Mouse (Mus musculus): ENCODE results near the gene Aspn. TPM values are rescaled to one million over a fixed set of nuclear protein-coding genes. Genes with fewer than 3 reads are reported as not detected.

The Aspn gene
- total RNA-seq (2021), result 10 to 100 TPM; 13.8 to 16.7 TPM
- 4.3 and 12.0 TPM in 2 replicates for polyA plus RNA-seq (2012; rRNA removed)
- long read RNA-seq, transcript Aspn-201 (8 exons, 2,310 nt), result major isoform, 21 of 21 reads
- long read RNA-seq, partial matches to known transcripts, result 0 of 21 reads
- long read RNA-seq, other reads (novel, unspliced or antisense), result 0 of 21 reads

- TF ChIP-seq EP300 (IDR thresholded peaks at IDR 0.05; ENCODE audit: insufficient read depth, low read depth, low read length) (no peak), POLR2A (IDR thresholded peaks at IDR 0.05; ENCODE audit: insufficient read depth, low read depth, low read length) (peak; percentile 43; the same call in 1 of the 2 replicates)
- no peak for DNase-seq
- intact Hi-C loops (cut with DNase I), result loop anchor here (5.0 kb wide), 1 partner anchor 38 kb away; the partner anchor contains the start of gene Omd
- peak within 1 kb of the TSS; percentile 31 for H3K4me3 ChIP-seq
- no peaks in the 10 kb centered on the region for H3K27me3 ChIP-seq (ENCODE audit: control insufficient read depth, insufficient read depth, low read length)
- no peak within 1 kb of the TSS for H3K9ac ChIP-seq (ENCODE audit: low read depth, low read length)
- peaks cover 2% of the 10 kb centered on the region; the same call in 1 of the 2 replicates for H3K36me3 ChIP-seq (ENCODE audit: control insufficient read depth, insufficient read depth, low read length)
- WGBS, result 67% methylated on average over 3 of the region's 3 CpGs
- peak within 1 kb of the TSS; percentile 66 for H3K27ac ChIP-seq
- H3K4me1 ChIP-seq (ENCODE audit: control insufficient read depth, insufficient read depth, low read length), result peaks cover 5% of the 10 kb centered on the region
- no peaks in the 10 kb centered on the region for H3K79me2 ChIP-seq (replicated peaks; ENCODE audit: control insufficient read depth, insufficient read depth, low read length)
Observed at GRCm38 (mm10) chr13:49544279-49544678, at the start of gene Aspn. Aspn (plus strand) TSS chr13:49544443.

GRCm38 (mm10) chr13:49504510-49504909, 39.7 kb upstream of the Aspn start, which contains the start of gene Ecm2:
Ecm2 (plus strand) TSS chr13:49504810.
- Histone ChIP-seq H3K9ac (ENCODE audit: low read depth, low read length) (peak within 1 kb of the TSS; percentile 69), H3K27ac (peak within 1 kb of the TSS; percentile 93), H3K27me3 (ENCODE audit: control insufficient read depth, insufficient read depth, low read length) (no peaks in the 10 kb centered on the region), H3K36me3 (ENCODE audit: control insufficient read depth, insufficient read depth, low read length) (peaks cover 19% of the 10 kb centered on the region), H3K4me1 (ENCODE audit: control insufficient read depth, insufficient read depth, low read length) (peaks cover 10% of the 10 kb centered on the region), H3K4me3 (peak within 1 kb of the TSS; percentile 50), H3K79me2 (replicated peaks; ENCODE audit: control insufficient read depth, insufficient read depth, low read length) (no peaks in the 10 kb centered on the region)
- DNase-seq, result no peak
- intact Hi-C loops (cut with DNase I), result loop anchor here (10.0 kb wide), 1 partner anchor 140 kb away; no protein-coding TSS in a partner anchor
- TF ChIP-seq CTCF (IDR thresholded peaks at IDR 0.05) (no peak), POLR2A (IDR thresholded peaks at IDR 0.05; ENCODE audit: insufficient read depth, low read depth, low read length) (peak; percentile 46; the same call in 1 of the 2 replicates)
- 23% methylated on average over 4 of the region's 4 CpGs for WGBS

GRCm38 (mm10) chr13:49505776-49506175, 38.5 kb upstream of the Aspn start:
- Histone ChIP-seq H3K27ac (peak overlapping the region; percentile 93), H3K36me3 (ENCODE audit: control insufficient read depth, insufficient read depth, low read length) (peaks cover 19% of the 10 kb centered on the region), H3K4me3 (peak overlapping the region; percentile 50), H3K9ac (ENCODE audit: low read depth, low read length) (peak overlapping the region; percentile 69), H3K27me3 (ENCODE audit: control insufficient read depth, insufficient read depth, low read length) (no peaks in the 10 kb centered on the region), H3K79me2 (replicated peaks; ENCODE audit: control insufficient read depth, insufficient read depth, low read length) (no peaks in the 10 kb centered on the region), H3K4me1 (ENCODE audit: control insufficient read depth, insufficient read depth, low read length) (peaks cover 10% of the 10 kb centered on the region)
- TF ChIP-seq POLR2A (IDR thresholded peaks at IDR 0.05; ENCODE audit: insufficient read depth, low read depth, low read length) (no peak), CTCF (IDR thresholded peaks at IDR 0.05) (no peak), EP300 (IDR thresholded peaks at IDR 0.05; ENCODE audit: insufficient read depth, low read depth, low read length) (no peak)
- intact Hi-C loops (cut with DNase I), result loop anchor here (2.0 to 10.0 kb wide), 3 partner anchors 25 to 141 kb away; no protein-coding TSS in a partner anchor
- DNase-seq, result peak in 1 of 2 experiments; percentile 20
- 37% methylated on average over 4 of the region's 4 CpGs for WGBS

- TF ChIP-seq POLR2A (IDR thresholded peaks at IDR 0.05; ENCODE audit: insufficient read depth, low read depth, low read length), result peak; percentile 42; the same call in 1 of the 2 replicates
- TF ChIP-seq EP300 (IDR thresholded peaks at IDR 0.05; ENCODE audit: insufficient read depth, low read depth, low read length), result no peak
- H3K4me1 ChIP-seq (ENCODE audit: control insufficient read depth, insufficient read depth, low read length), result peaks cover 10% of the 10 kb centered on the region
- intact Hi-C loops (cut with DNase I), result loop anchor here (2.0 to 10.0 kb wide), 3 partner anchors 26 to 142 kb away; no protein-coding TSS in a partner anchor
- peak overlapping the region; percentile 9; the same call in 1 of the 2 replicates for H3K4me3 ChIP-seq
- H3K79me2 ChIP-seq (replicated peaks; ENCODE audit: control insufficient read depth, insufficient read depth, low read length), result no peaks in the 10 kb centered on the region
- no peak overlapping the region for H3K9ac ChIP-seq (ENCODE audit: low read depth, low read length)
- WGBS, result 23% methylated on average over 3 of the region's 3 CpGs
- no peaks in the 10 kb centered on the region for H3K27me3 ChIP-seq (ENCODE audit: control insufficient read depth, insufficient read depth, low read length)
- H3K36me3 ChIP-seq (ENCODE audit: control insufficient read depth, insufficient read depth, low read length), result peaks cover 19% of the 10 kb centered on the region
- peak in 1 of 2 experiments; percentile 21 for DNase-seq
- H3K27ac ChIP-seq, result peak overlapping the region; percentile 93
Observed at GRCm38 (mm10) chr13:49507176-49507575, 37.1 kb upstream of the Aspn start.

- no peaks in the 10 kb centered on the region for H3K27me3 ChIP-seq (ENCODE audit: control insufficient read depth, insufficient read depth, low read length)
- peaks cover 7% of the 10 kb centered on the region for H3K4me1 ChIP-seq (ENCODE audit: control insufficient read depth, insufficient read depth, low read length)
- no peaks in the 10 kb centered on the region for H3K79me2 ChIP-seq (replicated peaks; ENCODE audit: control insufficient read depth, insufficient read depth, low read length)
- no peak overlapping the region for H3K27ac ChIP-seq
- H3K9ac ChIP-seq (ENCODE audit: low read depth, low read length), result no peak overlapping the region
- WGBS, result 51% methylated on average over 2 of the region's 2 CpGs
- TF ChIP-seq EP300 (IDR thresholded peaks at IDR 0.05; ENCODE audit: insufficient read depth, low read depth, low read length) (no peak), POLR2A (IDR thresholded peaks at IDR 0.05; ENCODE audit: insufficient read depth, low read depth, low read length) (no peak), CTCF (IDR thresholded peaks at IDR 0.05) (no peak)
- intact Hi-C loops (cut with DNase I), result loop anchor here (10.0 kb wide), 1 partner anchor 64 kb away; no protein-coding TSS in a partner anchor
- no peak overlapping the region for H3K4me3 ChIP-seq
- no peak for DNase-seq
- peaks cover 15% of the 10 kb centered on the region for H3K36me3 ChIP-seq (ENCODE audit: control insufficient read depth, insufficient read depth, low read length)
Observed at GRCm38 (mm10) chr13:49518761-49519160, 25.5 kb upstream of the Aspn start.

- intact Hi-C loops (cut with DNase I), result no loop called here
- Histone ChIP-seq H3K4me1 (ENCODE audit: control insufficient read depth, insufficient read depth, low read length) (no peaks in the 10 kb centered on the region), H3K27ac (no peak overlapping the region), H3K27me3 (ENCODE audit: control insufficient read depth, insufficient read depth, low read length) (no peaks in the 10 kb centered on the region), H3K36me3 (ENCODE audit: control insufficient read depth, insufficient read depth, low read length) (peaks cover 3% of the 10 kb centered on the region; the same call in 1 of the 2 replicates), H3K4me3 (no peak overlapping the region), H3K79me2 (replicated peaks; ENCODE audit: control insufficient read depth, insufficient read depth, low read length) (no peaks in the 10 kb centered on the region), H3K9ac (ENCODE audit: low read depth, low read length) (no peak overlapping the region)
- no peak for DNase-seq
- TF ChIP-seq EP300 (IDR thresholded peaks at IDR 0.05; ENCODE audit: insufficient read depth, low read depth, low read length) (no peak), CTCF (IDR thresholded peaks at IDR 0.05) (no peak), POLR2A (IDR thresholded peaks at IDR 0.05; ENCODE audit: insufficient read depth, low read depth, low read length) (no peak)
- WGBS, result 79% methylated on average over 2 of the region's 2 CpGs
Observed at GRCm38 (mm10) chr13:49526235-49526634, 18.0 kb upstream of the Aspn start.

Measured in heart, adult 2 months (tissue).